Mouse (Mus musculus): ENCODE results near the gene Zyg11b. TPM values are rescaled to one million over a fixed set of nuclear protein-coding genes. Genes with fewer than 3 reads are reported as not detected.

Zyg11b gene
- polyA plus RNA-seq, 2 experiments from 2014 or later: 9.8 to 14.8 TPM

- peak; percentile 91 for ATAC-seq
Observed at GRCm38 (mm10) chr4:108318649-108319615, 18.0 kb upstream of the Zyg11b start.

- peak; percentile 5 for ATAC-seq
Observed at GRCm38 (mm10) chr4:108317656-108318605, 17.0 kb upstream of the Zyg11b start.

- no peak for ATAC-seq
Observed at GRCm38 (mm10) chr4:108314041-108314440, 13.1 kb upstream of the Zyg11b start.

GRCm38 (mm10) chr4:108310706-108311105, 9.8 kb upstream of the Zyg11b start:
- ATAC-seq: peak; percentile 67

GRCm38 (mm10) chr4:108302296-108302890, 1.5 kb upstream of the Zyg11b start:
- no peak for ATAC-seq

- ATAC-seq: no peak
Observed at GRCm38 (mm10) chr4:108300266-108300665, 630 bp downstream of the Zyg11b start.

DNA sequence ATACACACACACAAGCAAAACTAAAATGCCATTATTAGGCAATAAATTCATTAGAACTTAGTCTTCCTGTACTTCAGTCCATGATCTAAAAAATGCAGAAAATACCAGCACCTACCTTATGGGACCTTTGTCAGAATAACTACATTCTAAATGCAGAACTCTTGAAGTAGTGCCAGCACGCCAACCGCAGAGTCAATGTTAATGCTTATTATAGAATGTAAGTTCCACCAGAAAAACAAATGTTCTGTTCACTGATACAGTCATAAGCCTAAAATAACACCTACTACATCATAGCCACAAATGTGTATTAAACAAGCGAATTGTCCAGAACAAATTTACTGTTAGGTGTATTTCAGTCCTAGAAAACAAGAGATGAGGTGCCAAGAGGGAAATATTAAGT, 23.9 kb downstream of the Zyg11b start:
- ATAC-seq: no peak

- no peak for ATAC-seq
Observed at GRCm38 (mm10) chr4:108272286-108272685, 28.6 kb downstream of the Zyg11b start.

GRCm38 (mm10) chr4:108265774-108266173, 35.1 kb downstream of the Zyg11b start:
- ATAC-seq: no peak

- no peak for ATAC-seq
Observed at GRCm38 (mm10) chr4:108253317-108253716, 47.6 kb downstream of the Zyg11b start.

DNA sequence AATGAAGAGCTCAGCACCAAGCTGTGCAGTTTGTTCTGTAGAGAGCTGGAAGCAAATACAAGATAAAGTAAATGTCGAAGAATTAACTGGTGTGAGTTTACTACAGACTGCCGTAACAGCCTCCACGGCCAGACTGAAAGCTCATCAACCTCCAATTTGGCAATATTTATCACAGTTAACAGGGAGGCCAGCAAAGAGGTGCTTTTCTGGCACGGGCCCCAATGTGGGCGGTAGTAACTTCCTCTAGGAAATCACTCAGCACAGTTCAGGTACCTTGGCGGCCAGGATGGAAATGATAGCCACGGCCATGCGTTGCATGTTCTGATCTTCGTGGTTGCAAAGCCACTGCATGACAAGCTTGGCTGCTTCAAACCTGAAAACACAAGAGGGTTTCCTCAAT, 50.4 kb downstream of the Zyg11b start:
- ATAC-seq: no peak

- ATAC-seq: no peak
Observed at GRCm38 (mm10) chr4:108249314-108249713, 51.6 kb downstream of the Zyg11b start.

- no peak for ATAC-seq
Observed at GRCm38 (mm10) chr4:108233654-108234053, 67.2 kb downstream of the Zyg11b start.

DNA sequence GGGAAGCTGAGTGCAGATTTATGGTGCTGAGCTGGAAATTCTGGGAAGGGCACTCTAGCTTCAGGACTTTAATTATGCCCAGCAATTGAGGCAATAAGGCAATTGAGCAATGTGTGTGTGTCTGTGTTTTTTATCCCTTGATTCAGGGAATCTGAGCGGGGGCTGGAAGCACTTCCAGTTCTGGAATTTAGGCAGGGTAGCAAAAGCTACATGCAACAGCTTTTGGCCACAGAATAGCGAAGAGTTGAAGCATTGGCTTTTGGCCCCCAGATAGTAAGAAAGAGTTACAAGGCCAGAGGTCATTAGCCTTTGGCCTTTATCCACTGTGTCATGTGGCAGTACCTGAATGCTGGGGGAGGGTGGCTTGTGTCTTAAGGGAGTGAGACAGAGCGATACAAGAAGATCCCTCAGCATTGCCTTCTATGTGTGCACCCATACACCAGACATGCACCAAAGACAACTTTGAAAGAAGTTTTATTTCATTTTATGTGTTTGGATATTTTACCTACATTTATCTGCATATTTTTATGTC, 75.5 kb downstream of the Zyg11b start:
- ATAC-seq: no peak

DNA sequence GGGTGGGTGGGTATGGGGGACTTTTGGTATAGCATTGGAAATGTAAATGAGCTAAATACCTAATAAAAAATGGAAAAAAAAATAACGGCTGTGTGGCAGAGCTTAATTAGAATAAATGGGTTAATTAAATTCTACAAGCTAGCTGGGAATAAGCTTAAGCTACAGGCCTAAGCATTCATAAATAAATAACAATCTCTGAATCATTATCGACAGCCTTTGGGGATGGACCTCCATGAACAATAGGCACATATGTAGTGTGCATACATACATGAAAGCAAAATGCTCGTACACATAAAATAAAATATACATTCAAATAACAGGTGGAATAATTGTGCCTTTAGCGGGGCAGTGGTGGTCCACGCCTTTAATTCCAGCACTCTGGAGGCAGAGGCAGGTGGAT, 78.4 kb downstream of the Zyg11b start:
- no peak for ATAC-seq

GRCm38 (mm10) chr4:108219019-108219418, 81.9 kb downstream of the Zyg11b start:
- ATAC-seq: no peak

DNA sequence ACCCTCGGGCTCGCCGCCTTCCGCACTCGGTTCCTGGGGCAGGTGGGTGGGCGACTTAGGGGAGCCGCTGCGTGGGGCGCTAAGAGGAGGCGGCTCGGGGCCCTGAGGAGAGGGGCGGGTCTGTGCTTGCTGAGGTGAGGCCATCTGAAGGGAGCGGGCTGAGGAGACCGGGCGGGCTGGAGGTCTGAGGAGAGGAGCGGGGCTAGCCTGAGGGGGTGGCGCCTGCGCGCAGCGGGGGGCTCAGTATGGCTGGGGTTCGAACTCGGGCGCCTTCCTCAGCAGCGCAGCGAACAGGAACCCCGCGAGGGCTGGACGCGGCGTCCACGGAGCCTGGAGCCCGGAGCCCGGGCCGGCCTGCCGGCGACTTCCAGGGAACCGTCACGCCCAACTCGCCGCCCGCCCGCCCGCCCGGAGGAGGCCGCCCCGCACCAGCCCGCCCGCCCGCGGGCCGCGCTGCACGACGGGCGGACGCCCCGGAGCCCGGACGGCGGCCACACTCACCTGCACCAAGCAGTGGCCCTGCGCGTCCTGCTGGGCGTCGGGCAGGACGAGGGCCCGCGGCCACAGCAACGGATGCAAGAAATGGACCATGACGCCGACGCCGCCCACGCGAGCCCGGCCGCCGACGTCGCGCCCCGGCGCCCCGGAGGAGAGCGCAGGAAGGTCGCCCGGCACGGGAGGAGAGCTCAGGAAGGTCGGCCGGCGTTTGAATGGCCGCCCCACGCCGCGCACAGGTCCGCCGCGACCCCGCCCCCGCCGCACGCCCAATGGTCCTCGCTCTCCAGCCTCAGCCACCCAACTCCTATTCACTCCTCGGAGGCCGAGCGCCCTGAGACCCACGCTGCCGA, 83.3 kb downstream of the Zyg11b start, which contains the start of gene Zyg11a:
TSS of gene Zyg11a (minus strand) at position 717 of the 848 bp plus-strand sequence.
- ATAC-seq: no peak

GRCm38 (mm10) chr4:108213023-108213422, 87.9 kb downstream of the Zyg11b start:
- no peak for ATAC-seq

- no peak for ATAC-seq
Observed at GRCm38 (mm10) chr4:108204629-108205028, 96.3 kb downstream of the Zyg11b start.

DNA sequence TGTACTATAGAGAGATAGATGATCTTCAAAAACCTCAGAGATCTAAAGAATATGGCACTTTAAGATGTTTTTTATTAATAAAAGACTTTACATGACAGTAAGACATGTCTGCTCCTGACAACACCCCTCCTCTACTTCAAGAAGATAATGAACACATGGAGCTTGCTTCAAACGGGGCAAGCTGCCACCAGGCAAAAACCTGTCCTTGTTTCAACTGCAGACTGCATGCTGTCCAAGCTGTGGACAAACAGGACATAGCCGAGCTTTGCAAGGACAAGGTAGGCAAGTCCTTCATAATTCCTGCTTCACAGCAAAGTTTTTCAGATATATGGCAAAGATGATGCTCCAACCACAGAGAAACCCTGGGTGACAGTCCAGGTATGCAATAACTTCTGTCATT, 101.7 kb downstream of the Zyg11b start:
- no peak for ATAC-seq

DNA sequence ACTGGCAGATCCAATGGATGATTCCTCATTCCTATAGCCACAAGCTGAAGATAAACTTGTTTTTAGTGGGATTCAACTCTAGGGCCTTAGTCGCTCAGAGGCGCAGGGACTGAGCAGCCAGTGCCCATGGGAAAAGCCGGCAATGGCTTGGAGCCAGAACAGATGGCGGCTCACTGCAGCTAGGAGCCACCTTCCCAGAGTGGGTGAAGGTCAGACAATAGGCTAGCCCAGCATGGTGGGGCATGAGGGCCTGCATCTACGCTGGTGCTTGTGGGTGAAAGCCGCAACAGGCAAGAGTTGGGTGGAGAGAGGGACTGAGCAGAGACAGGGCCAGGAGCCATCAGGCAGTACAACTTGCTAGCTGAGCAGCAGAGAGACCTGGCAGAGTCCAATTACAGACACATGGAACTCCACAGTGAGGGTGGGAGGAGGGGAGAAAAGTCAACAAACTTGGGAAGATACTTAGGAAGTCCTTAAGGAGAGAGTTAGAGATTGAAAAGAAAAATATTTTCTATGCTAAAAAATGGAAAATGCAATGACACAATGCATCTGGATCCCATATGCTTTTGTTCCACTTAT, 104.5 kb downstream of the Zyg11b start:
- no peak for ATAC-seq
